Mouse (Mus musculus) naive thymus-derived CD4-positive, alpha-beta T cell, adult 2 months (primary cell): ENCODE measurements around the gene Igfbp5.

ENCODE experiments used
- DNase-seq: peaks from one replicate; pipeline ENCODE4 v3.0.0-alpha.2; 2011; ENCODE audit warnings: low read depth

Gene Igfbp5

GRCm38 (mm10) chr1:72809951-72810675, 64.6 kb downstream of the Igfbp5 start:
- no peak for DNase-seq

GRCm38 (mm10) chr1:72809304-72809703, 65.4 kb downstream of the Igfbp5 start:
- DNase-seq = no peak
